Mouse (Mus musculus) heart, postnatal 0 days (tissue): ENCODE data around the gene Srgn.

Experiments used
- CTCF ChIP-seq: IDR thresholded peaks from 2 replicates; pipeline ENCODE4 v1.5.1; 2016; ENCODE audit warnings: antibody characterized with exemption, control low read depth, low read depth
- EP300 ChIP-seq: IDR thresholded peaks from 2 replicates; pipeline ENCODE4 v1.6.1; 2016; ENCODE audit warnings: antibody characterized with exemption, low read depth

DNA sequence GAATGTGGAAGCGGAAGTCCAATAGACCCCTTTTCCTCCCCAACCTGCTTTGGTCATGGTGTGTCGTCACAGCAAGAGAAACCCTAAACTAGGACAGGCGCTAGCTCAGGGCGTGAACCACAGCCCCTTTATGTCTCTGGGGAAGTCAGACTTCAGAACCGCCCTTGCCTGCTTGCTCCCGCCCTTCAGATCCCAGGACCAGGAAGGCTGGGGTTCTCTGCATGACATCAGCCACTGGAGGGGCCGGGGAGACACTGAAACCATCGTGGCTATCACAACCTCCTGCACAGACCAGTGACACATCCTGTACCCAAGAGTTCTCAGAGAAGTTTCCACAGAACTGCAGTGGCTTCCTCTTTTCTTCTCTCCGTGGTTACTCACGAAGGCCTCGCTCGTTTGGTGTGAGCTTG is 16.2 kb upstream of the Srgn start:
- TF ChIP-seq CTCF (no peak), EP300 (no peak)
